Mouse (Mus musculus) left cerebral cortex, postnatal 10 days (tissue): ENCODE results near the gene Prkcd. TPM values are rescaled to one million over a fixed set of nuclear protein-coding genes. Genes with fewer than 3 reads are reported as not detected.

Experiments
- DNase-seq, 2 experiments: peaks; one replicate each; pipeline ENCODE4 v3.0.0; 2021 to 2022; ENCODE audit warnings: low spot score in 2 of 2, mixed read lengths in 1 of 2; ENCODE audit errors: extremely low spot score in 1 of 2
- intact Hi-C: fragments of 180-260 bp; cut with DNase I; formaldehyde crosslinking; loops from one replicate; pipeline ENCODE4 v1.15.1; 2025
- total RNA-seq, 2 experiments: library from RNA; stranded (reverse); gene quantifications; 2 replicates each; pipeline ENCODE4 v1.2.3; 2021

The Prkcd gene
- total RNA-seq, 2 experiments from 2014 or later = 17.1 to 19.4 TPM

GRCm38 (mm10) chr14:30612962-30613715, 12.9 kb downstream of the Prkcd start:
- intact Hi-C loops = no loop called here
- DNase-seq = no peak

GRCm38 (mm10) chr14:30612523-30612922, 13.5 kb downstream of the Prkcd start:
- intact Hi-C loops = no loop called here

GRCm38 (mm10) chr14:30610940-30611339, 15.1 kb downstream of the Prkcd start:
- intact Hi-C loops = no loop called here
- no peak for DNase-seq

More at GRCm38 (mm10) chr14:30612523-30612922, 13.5 kb downstream of the Prkcd start:
- peak; percentile 48 to 87 for DNase-seq

GRCm38 (mm10) chr14:30610304-30610703, 15.7 kb downstream of the Prkcd start:
- DNase-seq = no peak
- intact Hi-C loops = no loop called here

GRCm38 (mm10) chr14:30609499-30609898, 16.5 kb downstream of the Prkcd start:
- intact Hi-C loops = no loop called here

GRCm38 (mm10) chr14:30608176-30608575, 17.8 kb downstream of the Prkcd start:
- no peak for DNase-seq
- intact Hi-C loops = no loop called here

More at GRCm38 (mm10) chr14:30609499-30609898, 16.5 kb downstream of the Prkcd start:
- DNase-seq = no peak

GRCm38 (mm10) chr14:30607696-30608095, 18.3 kb downstream of the Prkcd start:
- intact Hi-C loops = no loop called here
- DNase-seq = no peak

- intact Hi-C loops = no loop called here
Measured at GRCm38 (mm10) chr14:30606817-30607216, 19.2 kb downstream of the Prkcd start.

GRCm38 (mm10) chr14:30597142-30597541, 28.9 kb downstream of the Prkcd start:
- intact Hi-C loops = loop anchor here (5.0 kb wide), 1 partner anchor 55 kb away; the partner anchor contains the start of gene Rft1

More at GRCm38 (mm10) chr14:30606817-30607216, 19.2 kb downstream of the Prkcd start:
- no peak for DNase-seq

GRCm38 (mm10) chr14:30596407-30596806, 29.6 kb downstream of the Prkcd start:
- intact Hi-C loops = loop anchor here (5.0 kb wide), 1 partner anchor 56 kb away; the partner anchor contains the start of gene Rft1
- DNase-seq = no peak

More at GRCm38 (mm10) chr14:30597142-30597541, 28.9 kb downstream of the Prkcd start:
- DNase-seq = no peak

- no peak for DNase-seq
- intact Hi-C loops = loop anchor here (5.0 kb wide), 1 partner anchor 57 kb away; the partner anchor contains the start of gene Rft1
Measured at GRCm38 (mm10) chr14:30595576-30596313, 30.3 kb downstream of the Prkcd start.

GRCm38 (mm10) chr14:30594092-30594695, 31.8 kb downstream of the Prkcd start:
- peak; percentile 57 to 63 for DNase-seq

GRCm38 (mm10) chr14:30593279-30594091, 32.5 kb downstream of the Prkcd start:
- intact Hi-C loops = no loop called here
- peak; percentile 60 to 80 for DNase-seq

More at GRCm38 (mm10) chr14:30594092-30594695, 31.8 kb downstream of the Prkcd start:
- intact Hi-C loops = no loop called here

- intact Hi-C loops = loop anchor here (2.0 kb wide), 1 partner anchor 81 kb away; no protein-coding TSS in a partner anchor
- peak; percentile 59 to 88 for DNase-seq
Measured at GRCm38 (mm10) chr14:30591417-30591816, 34.6 kb downstream of the Prkcd start.

GRCm38 (mm10) chr14:30590918-30591317, 35.1 kb downstream of the Prkcd start:
- intact Hi-C loops = loop anchor here (2.0 kb wide), 1 partner anchor 82 kb away; no protein-coding TSS in a partner anchor
- no peak for DNase-seq

- intact Hi-C loops = loop anchor here (2.0 kb wide), 1 partner anchor 83 kb away; no protein-coding TSS in a partner anchor
- DNase-seq = no peak
Measured at GRCm38 (mm10) chr14:30590041-30590645, 35.9 kb downstream of the Prkcd start.

GRCm38 (mm10) chr14:30586780-30587461, 39.1 kb downstream of the Prkcd start:
- intact Hi-C loops = no loop called here
- peak in 1 of 2 experiments; percentile 58 for DNase-seq
